Mouse (Mus musculus) layer of hippocampus, adult 2 months (tissue): ENCODE measurements around the gene Wdr73. TPM values are rescaled to one million over a fixed set of nuclear protein-coding genes. Genes with fewer than 3 reads are reported as not detected.

ENCODE experiments used
- DNase-seq, 2 experiments: peaks; one replicate each; pipeline ENCODE4 v3.0.0; 2022; ENCODE audit warnings: low spot score in 2 of 2
- H3K27ac ChIP-seq: fragments of 200-600 bp; 2 replicates; pipeline ENCODE4 v1.8.1; 2022
- H3K4me3 ChIP-seq: fragments of 200-600 bp; 2 replicates; pipeline ENCODE4 v1.8.1; 2022; ENCODE audit warnings: mild to moderate bottlenecking
- CTCF ChIP-seq: fragments of 200-600 bp; conservative IDR thresholded peaks from 2 replicates; pipeline ENCODE4 v1.8.1; 2022; ENCODE audit warnings: antibody characterized with exemption, mild to moderate bottlenecking, moderate library complexity
- total RNA-seq, 2 experiments: library from RNA; stranded (reverse); gene quantifications; 2 replicates each; pipeline ENCODE4 v1.2.3; 2021

Wdr73 gene
- total RNA-seq, 2 experiments from 2014 or later: 31.2 to 33.3 TPM

DNA sequence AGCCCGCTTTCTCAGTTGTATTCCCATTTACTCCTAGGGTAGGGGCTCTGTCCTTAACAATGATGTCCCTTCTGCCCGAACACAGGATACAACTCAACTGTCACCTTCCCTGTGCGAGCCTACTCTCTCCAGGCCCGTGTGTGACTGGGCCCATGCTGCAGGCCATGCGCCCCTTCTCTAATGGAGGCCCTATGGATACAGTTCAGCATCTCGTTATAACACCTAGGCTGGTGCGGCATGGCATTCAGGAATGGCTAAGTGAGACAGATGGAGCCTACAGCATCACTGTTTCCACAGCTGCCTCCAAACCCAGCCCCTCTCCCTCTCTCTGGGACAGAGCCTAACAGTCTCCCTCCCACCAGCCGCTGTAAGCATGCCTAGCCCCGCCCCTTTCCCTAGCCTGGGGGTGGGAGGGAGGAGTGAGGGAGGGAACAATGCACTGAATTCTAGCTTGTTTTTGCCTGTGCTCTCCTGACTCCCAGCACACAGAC, 12.0 kb downstream of the Wdr73 start:
- H3K4me3 ChIP-seq: no peak overlapping the region
- no peak for TF ChIP-seq CTCF
- DNase-seq: peak; percentile 61 to 65
- peak overlapping the region; percentile 81 for H3K27ac ChIP-seq

- H3K4me3 ChIP-seq: no peak overlapping the region
- H3K27ac ChIP-seq: peak overlapping the region; percentile 81
- no peak for DNase-seq
- TF ChIP-seq CTCF: no peak
Measured at GRCm38 (mm10) chr7:80888595-80888994, 12.5 kb downstream of the Wdr73 start.

DNA sequence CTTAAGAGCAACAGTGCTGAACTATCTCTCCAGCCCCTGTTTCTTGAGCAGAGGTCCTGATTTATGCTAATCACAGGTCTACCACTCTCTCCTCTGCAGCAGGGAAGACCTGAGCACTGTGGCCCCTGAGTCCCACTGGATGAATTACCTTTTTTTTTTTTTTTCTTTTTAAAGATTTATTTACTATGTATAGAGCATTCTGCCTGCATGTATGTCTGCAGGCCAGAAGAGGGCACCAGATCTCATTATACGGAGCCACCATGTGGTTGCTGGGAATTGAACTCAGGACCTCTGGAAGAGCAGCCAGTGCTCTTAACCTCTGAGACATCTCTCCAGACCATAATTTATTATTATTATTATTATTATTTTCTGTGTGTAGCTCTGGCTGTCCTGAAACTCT, 15.4 kb downstream of the Wdr73 start:
- peak; percentile 76 for TF ChIP-seq CTCF
- no peak overlapping the region for H3K4me3 ChIP-seq
- no peak for DNase-seq
- H3K27ac ChIP-seq: no peak overlapping the region

- peak overlapping the region; percentile 43 for H3K4me3 ChIP-seq
- H3K27ac ChIP-seq: peak overlapping the region; percentile 33; the same call in 1 of the 2 replicates
- TF ChIP-seq CTCF: peak; percentile 78
- peak; percentile 68 to 88 for DNase-seq
Measured at GRCm38 (mm10) chr7:80882830-80883505, 18.1 kb downstream of the Wdr73 start.

GRCm38 (mm10) chr7:80875727-80876126, 25.3 kb downstream of the Wdr73 start:
- DNase-seq: no peak
- 0 out of 2 replicates have a peak, but pooled peaks have one; percentile 10 for TF ChIP-seq CTCF
- Histone ChIP-seq H3K4me3 (no peak overlapping the region), H3K27ac (no peak overlapping the region)

DNA sequence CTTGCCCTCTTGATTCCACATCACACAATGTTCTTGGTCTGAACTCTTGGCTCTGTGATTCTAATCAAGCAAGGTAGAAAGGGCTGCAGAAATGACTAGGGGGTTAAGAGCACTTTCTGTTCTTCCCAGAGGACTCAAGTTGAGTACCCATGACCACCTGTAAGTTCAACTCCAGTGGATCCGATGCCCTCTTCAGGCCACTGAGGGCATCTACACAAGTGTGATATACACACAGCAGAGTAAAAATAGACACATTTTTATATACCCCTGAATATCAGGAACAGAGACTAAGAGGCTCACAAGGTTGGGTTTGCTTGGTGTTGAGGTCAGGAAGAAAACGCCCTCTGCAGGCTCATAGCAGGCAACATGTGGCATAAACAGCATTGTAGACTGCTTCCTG, 27.4 kb downstream of the Wdr73 start:
- no peak for DNase-seq
- Histone ChIP-seq H3K27ac (no peak overlapping the region), H3K4me3 (no peak overlapping the region)
- TF ChIP-seq CTCF: peak; percentile 46

DNA sequence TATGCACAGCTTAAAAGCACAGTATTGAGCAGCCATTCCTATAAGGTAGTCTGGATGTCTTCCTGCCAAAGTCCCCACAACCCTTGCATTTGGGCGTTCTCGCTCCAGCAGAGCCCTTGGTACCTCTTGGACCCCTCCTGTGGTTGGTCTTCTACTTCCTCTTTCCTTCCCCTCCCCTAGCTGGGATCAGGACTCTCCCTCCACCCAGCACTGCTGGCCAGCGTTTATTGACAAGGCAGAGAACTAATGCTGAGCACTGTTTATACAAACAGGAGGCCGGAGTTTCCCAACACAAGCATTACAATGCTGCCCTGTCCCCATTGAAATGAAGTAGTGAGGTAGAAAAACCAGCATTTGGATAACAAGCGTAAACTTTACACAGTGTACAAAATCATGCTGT, 28.0 kb downstream of the Wdr73 start:
- TF ChIP-seq CTCF: no peak

GRCm38 (mm10) chr7:80868686-80869085, 32.4 kb downstream of the Wdr73 start:
- no peak for TF ChIP-seq CTCF
- no peak for DNase-seq
- Histone ChIP-seq H3K27ac (no peak overlapping the region), H3K4me3 (no peak overlapping the region)

More for the DNA sequence above, 28.0 kb downstream of the Wdr73 start:
- Histone ChIP-seq H3K27ac (no peak overlapping the region), H3K4me3 (no peak overlapping the region)
- DNase-seq: no peak

DNA sequence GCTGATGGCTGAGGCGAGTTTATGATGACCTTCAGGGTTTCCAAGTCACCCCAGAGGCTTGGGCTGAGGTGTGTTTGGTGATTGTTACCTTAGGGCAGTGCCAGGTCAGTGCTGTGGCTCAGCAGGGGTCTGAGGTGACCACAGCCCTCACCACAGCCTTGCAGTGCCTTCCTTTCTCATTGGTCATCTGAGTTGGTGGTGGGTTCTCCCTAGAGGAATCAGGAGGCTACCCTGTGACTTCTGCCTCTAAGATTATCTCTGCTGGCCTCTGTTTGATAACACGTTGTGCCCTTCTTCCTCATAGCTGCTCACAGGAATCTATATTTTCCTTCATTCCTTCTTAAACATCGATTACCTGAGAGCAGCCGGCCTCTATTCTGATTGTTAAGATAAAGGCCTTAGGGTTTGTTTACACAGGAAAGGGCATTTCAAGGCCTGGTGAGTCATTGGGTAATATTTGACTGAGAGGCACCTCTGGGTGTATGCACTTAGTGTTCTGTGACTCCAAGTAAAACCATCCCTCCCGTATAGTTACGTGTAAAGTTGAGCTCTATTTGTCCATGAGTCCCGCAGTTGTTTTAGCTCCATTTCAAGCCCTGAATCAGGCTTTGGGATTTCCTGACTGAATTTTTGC, 34.4 kb downstream of the Wdr73 start:
- no peak for TF ChIP-seq CTCF
- Histone ChIP-seq H3K27ac (no peak overlapping the region), H3K4me3 (no peak overlapping the region)
- no peak for DNase-seq

DNA sequence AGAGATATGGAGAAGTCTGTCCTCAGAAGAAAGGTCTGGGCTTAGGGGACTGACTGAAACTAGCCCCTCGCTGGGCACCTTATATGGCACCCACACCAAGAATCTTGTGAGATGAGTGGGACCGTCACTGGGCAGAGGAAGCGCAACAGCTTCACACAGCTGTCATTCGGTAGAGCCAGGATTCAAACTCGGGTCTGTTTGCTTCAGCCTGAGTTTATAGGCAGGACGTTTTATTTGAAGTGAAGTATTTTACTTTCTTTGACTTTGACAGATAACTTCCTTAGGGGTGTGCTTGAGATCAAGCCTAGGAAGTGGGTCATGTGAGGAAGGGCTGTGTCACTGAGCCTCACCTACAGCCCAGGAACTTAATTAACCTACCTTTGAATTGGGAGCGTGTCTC, 35.5 kb downstream of the Wdr73 start:
- H3K4me3 ChIP-seq: no peak overlapping the region
- DNase-seq: no peak
- H3K27ac ChIP-seq: no peak overlapping the region
- TF ChIP-seq CTCF: no peak

DNA sequence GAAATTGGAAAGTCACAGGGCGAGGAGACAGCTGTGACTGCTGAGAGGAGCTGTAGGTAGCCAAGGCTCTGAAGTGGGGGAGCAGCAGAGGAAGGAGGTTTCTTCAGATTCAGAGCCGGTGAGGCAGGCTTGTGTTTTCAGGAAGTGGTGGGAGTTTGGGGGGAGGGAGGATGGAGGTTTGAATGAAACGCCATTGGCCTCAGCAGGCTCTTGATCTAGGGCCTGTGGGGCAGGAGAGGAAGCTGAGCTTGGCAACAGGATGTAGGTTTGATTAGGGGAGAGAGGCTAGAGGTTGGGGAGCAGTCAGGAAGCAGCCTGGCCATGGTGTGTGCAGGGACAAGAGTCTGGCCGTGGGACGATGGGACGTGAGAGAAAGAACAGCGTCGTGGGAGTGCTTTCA, 36.2 kb downstream of the Wdr73 start:
- Histone ChIP-seq H3K4me3 (no peak overlapping the region), H3K27ac (no peak overlapping the region)
- TF ChIP-seq CTCF: no peak
- DNase-seq: no peak

- DNase-seq: no peak
- Histone ChIP-seq H3K4me3 (peak overlapping the region; percentile 22; the same call in 1 of the 2 replicates), H3K27ac (no peak overlapping the region)
- TF ChIP-seq CTCF: no peak
Measured at GRCm38 (mm10) chr7:80864151-80864550, 36.9 kb downstream of the Wdr73 start.

DNA sequence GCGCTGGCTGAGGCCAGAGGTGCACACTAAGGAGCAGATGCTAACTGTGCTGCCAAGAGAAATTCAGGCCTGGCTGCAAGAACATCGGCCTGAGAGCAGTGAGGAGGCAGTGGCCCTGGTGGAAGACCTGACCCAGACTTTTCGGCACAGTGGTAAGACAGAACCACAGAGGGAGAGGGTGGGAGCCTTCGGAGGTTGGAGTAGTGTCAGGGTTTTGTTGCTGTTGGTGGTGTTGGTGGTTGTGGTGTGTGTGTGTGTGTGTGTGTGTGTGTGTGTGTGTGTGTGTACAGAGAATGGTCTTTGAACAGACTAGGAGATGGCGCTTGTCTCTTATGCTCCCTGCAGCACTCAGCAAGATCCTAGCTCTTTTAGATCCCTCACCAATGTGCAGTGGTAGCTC, 37.5 kb downstream of the Wdr73 start:
- Histone ChIP-seq H3K27ac (peak overlapping the region; percentile 51), H3K4me3 (peak overlapping the region; percentile 33; the same call in 1 of the 2 replicates)
- TF ChIP-seq CTCF: no peak
- no peak for DNase-seq

DNA sequence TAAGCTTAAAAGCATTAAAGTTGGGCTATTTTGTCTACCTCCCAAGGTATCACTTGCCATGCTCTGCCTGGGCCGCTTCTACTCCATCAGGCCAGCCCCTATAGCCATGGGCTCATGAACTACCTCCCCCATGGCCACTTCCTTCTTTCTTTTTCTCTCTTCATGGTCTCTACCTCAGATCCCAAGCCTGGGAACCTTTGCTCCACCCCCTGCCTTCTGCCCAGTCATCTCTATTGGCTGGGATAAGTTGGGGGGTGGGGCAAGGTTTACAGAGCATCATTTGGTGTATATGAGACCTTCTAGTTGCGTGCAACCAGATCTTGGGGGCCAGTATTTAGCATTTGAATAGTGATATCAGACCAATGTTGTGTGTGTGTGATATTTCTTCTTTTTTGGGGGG, 38.6 kb downstream of the Wdr73 start:
- Histone ChIP-seq H3K4me3 (no peak overlapping the region), H3K27ac (no peak overlapping the region)
- no peak for TF ChIP-seq CTCF
- DNase-seq: no peak
